Mouse (Mus musculus) MEL (cell line): ENCODE results near the gene Hes1. TPM values are rescaled to one million over a fixed set of nuclear protein-coding genes. Genes with fewer than 3 reads are reported as not detected.

Source experiments
- DNase-seq: peaks from one replicate; pipeline ENCODE4 v3.0.0; 2011; ENCODE audit warnings: low read depth, low spot score
- H3K27ac ChIP-seq: 2 replicates; pipeline ENCODE4 v1.5.1; 2012; ENCODE audit warnings: low read depth, mild to moderate bottlenecking, control low read depth, low read length, moderate library complexity; ENCODE audit not compliant: control insufficient read depth
- H3K27me3 ChIP-seq, 2 experiments: fragments of 150-350 bp in 1 of 2; sonication (generic) in 1 of 2; 2 replicates each; pipeline ENCODE4 v1.6.1; 2012; ENCODE audit warnings: low read length in 2 of 2, mild to moderate bottlenecking in 2 of 2, improper control_type of control experiment in 1 of 2, moderate library complexity in 1 of 2; ENCODE audit not compliant: insufficient read depth in 2 of 2, control insufficient read depth in 1 of 2
- H3K36me3 ChIP-seq, 2 experiments: 2 replicates each; pipeline ENCODE4 v1.6.1; 2012 to 2014; ENCODE audit warnings: low read length in 2 of 2, improper control_type of control experiment in 1 of 2, inconsistent platforms in 1 of 2, mild to moderate bottlenecking in 1 of 2; ENCODE audit not compliant: insufficient read depth in 2 of 2, control insufficient read depth in 1 of 2
- H3K4me1 ChIP-seq, 2 experiments: fragments of 150-350 bp in 1 of 2; sonication (generic) in 1 of 2; 2 replicates each; pipeline ENCODE4 v1.6.1; 2012; ENCODE audit warnings: low read length in 2 of 2, improper control_type of control experiment in 1 of 2, mild to moderate bottlenecking in 1 of 2; ENCODE audit not compliant: insufficient read depth in 2 of 2, control insufficient read depth in 1 of 2
- H3K4me3 ChIP-seq, 2 experiments: fragments of 150-350 bp in 1 of 2; sonication (generic) in 1 of 2; 2 replicates each; pipeline ENCODE4 v1.5.1; 2012; ENCODE audit warnings: low read depth in 2 of 2, low read length in 2 of 2, mild to moderate bottlenecking in 2 of 2, moderate library complexity in 2 of 2, control low read depth in 1 of 2, improper control_type of control experiment in 1 of 2; ENCODE audit not compliant: control insufficient read depth in 1 of 2, insufficient read depth in 1 of 2
- H3K79me2 ChIP-seq: 2 replicates; pipeline ENCODE4 v1.6.1; 2012; ENCODE audit warnings: mild to moderate bottlenecking, low read length, moderate library complexity; ENCODE audit not compliant: control insufficient read depth, poor library complexity, insufficient read depth
- H3K9ac ChIP-seq: 2 replicates; pipeline ENCODE4 v1.6.1; 2012; ENCODE audit warnings: low read depth, mild to moderate bottlenecking, control low read depth, low read length, moderate library complexity; ENCODE audit not compliant: control insufficient read depth, poor library complexity, severe bottlenecking
- H3K9me3 ChIP-seq: fragments of 150-350 bp; sonication (generic); replicated peaks from 2 replicates; pipeline ENCODE4 v1.6.1; 2012; ENCODE audit warnings: mild to moderate bottlenecking, low read length, improper control_type of control experiment, moderate library complexity; ENCODE audit not compliant: insufficient read depth
- BHLHE40 ChIP-seq: IDR thresholded peaks from 2 replicates; pipeline ENCODE4 v1.6.1; 2012; ENCODE audit warnings: low read depth, mild to moderate bottlenecking, inconsistent platforms, low read length, improper control_type of control experiment, borderline replicate concordance
- CHD1 ChIP-seq: IDR thresholded peaks from 2 replicates; pipeline ENCODE4 v1.6.1; 2012; ENCODE audit warnings: low read depth, mild to moderate bottlenecking, inconsistent platforms, low read length, improper control_type of control experiment
- CHD2 ChIP-seq: IDR thresholded peaks from 2 replicates; pipeline ENCODE4 v1.6.1; 2011; ENCODE audit warnings: low read length, improper control_type of control experiment
- CTCF ChIP-seq, 3 experiments: IDR thresholded peaks in 2 of 3; conservative IDR thresholded peaks in 1 of 3; 2 replicates each; pipeline ENCODE4 v1.5.1; 2011 to 2012; ENCODE audit warnings: low read length in 3 of 3, low read depth in 2 of 3, mild to moderate bottlenecking in 2 of 3, improper control_type of control experiment in 1 of 3, inconsistent platforms in 1 of 3, mixed read lengths in 1 of 3, moderate library complexity in 1 of 3; ENCODE audit not compliant: control insufficient read depth in 1 of 3, insufficient read depth in 1 of 3, poor library complexity in 1 of 3, severe bottlenecking in 1 of 3
- ETS1 ChIP-seq: IDR thresholded peaks from 2 replicates; pipeline ENCODE4 v1.6.1; 2012; ENCODE audit warnings: low read depth, mild to moderate bottlenecking, inconsistent platforms, low read length, improper control_type of control experiment, moderate library complexity
- GABPA ChIP-seq: IDR thresholded peaks from 2 replicates; pipeline ENCODE4 v1.6.1; 2012; ENCODE audit warnings: low read depth, mild to moderate bottlenecking, inconsistent platforms, low read length, improper control_type of control experiment, moderate library complexity
- GATA1 ChIP-seq: IDR thresholded peaks from 2 replicates; pipeline ENCODE4 v1.6.1; 2011; ENCODE audit warnings: low read depth, low read length, improper control_type of control experiment
- JUND ChIP-seq: IDR thresholded peaks from 2 replicates; pipeline ENCODE4 v1.6.1; 2011; ENCODE audit warnings: low read depth, mild to moderate bottlenecking, improper control_type of control experiment, low read length
- KAT2A ChIP-seq: conservative IDR thresholded peaks from 2 replicates; pipeline ENCODE4 v1.6.1; 2012; ENCODE audit warnings: low read depth, low read length, improper control_type of control experiment, inconsistent platforms
- MAFK ChIP-seq: IDR thresholded peaks from 2 replicates; pipeline ENCODE4 v1.6.1; 2011; ENCODE audit warnings: low read depth, mild to moderate bottlenecking, low read length, improper control_type of control experiment, borderline replicate concordance
- MAX ChIP-seq: IDR thresholded peaks from 2 replicates; pipeline ENCODE4 v1.6.1; 2011; ENCODE audit warnings: low read length, improper control_type of control experiment
- MAZ ChIP-seq: IDR thresholded peaks from 2 replicates; pipeline ENCODE4 v1.6.1; 2012; ENCODE audit warnings: low read depth, mild to moderate bottlenecking, inconsistent platforms, low read length, improper control_type of control experiment
- MEF2A ChIP-seq: IDR thresholded peaks from 2 replicates; pipeline ENCODE4 v1.6.1; 2014; ENCODE audit warnings: low read depth, mild to moderate bottlenecking, inconsistent platforms, low read length, improper control_type of control experiment; ENCODE audit not compliant: poor library complexity, insufficient replicate concordance, severe bottlenecking; ENCODE audit errors: extremely low read depth
- MXI1 ChIP-seq: IDR thresholded peaks from 2 replicates; pipeline ENCODE4 v1.6.1; 2011; ENCODE audit warnings: mild to moderate bottlenecking, low read depth, low read length, improper control_type of control experiment
- MYB ChIP-seq: IDR thresholded peaks from 2 replicates; pipeline ENCODE4 v1.6.1; 2011; ENCODE audit warnings: mild to moderate bottlenecking, low read depth, low read length, improper control_type of control experiment
- MYC ChIP-seq: IDR thresholded peaks from 2 replicates; pipeline ENCODE4 v1.6.1; 2011; ENCODE audit warnings: low read depth, mild to moderate bottlenecking, low read length, improper control_type of control experiment, moderate library complexity
- NRF1 ChIP-seq: IDR thresholded peaks from 2 replicates; pipeline ENCODE4 v1.6.1; 2014; ENCODE audit warnings: low read depth, mild to moderate bottlenecking, inconsistent platforms, low read length, improper control_type of control experiment, moderate library complexity; ENCODE audit not compliant: poor library complexity, insufficient read depth, severe bottlenecking
- POLR2A ChIP-seq, 2 experiments: IDR thresholded peaks; 2 replicates each; pipeline ENCODE4 v1.6.1; 2011 to 2012; ENCODE audit warnings: low read length in 2 of 2, mild to moderate bottlenecking in 2 of 2, control low read depth in 1 of 2, improper control_type of control experiment in 1 of 2, low read depth in 1 of 2, moderate library complexity in 1 of 2; ENCODE audit not compliant: control insufficient read depth in 1 of 2, insufficient read depth in 1 of 2, poor library complexity in 1 of 2
- POLR2AphosphoS2 ChIP-seq: IDR thresholded peaks from 2 replicates; pipeline ENCODE4 v1.6.1; 2011; ENCODE audit warnings: low read length, improper control_type of control experiment
- POLR2AphosphoS5 ChIP-seq: IDR thresholded peaks from 2 replicates; pipeline ENCODE4 v1.6.1; 2012; ENCODE audit warnings: low read depth, borderline replicate concordance, mild to moderate bottlenecking, inconsistent platforms, low read length, moderate library complexity, mixed read lengths
- RCOR1 ChIP-seq: IDR thresholded peaks from 2 replicates; pipeline ENCODE4 v1.6.1; 2012; ENCODE audit warnings: low read depth, mild to moderate bottlenecking, inconsistent platforms, low read length, improper control_type of control experiment
- SIN3A ChIP-seq: IDR thresholded peaks from 2 replicates; pipeline ENCODE4 v1.6.1; 2012; ENCODE audit warnings: low read length, improper control_type of control experiment, inconsistent platforms
- SMC3 ChIP-seq: IDR thresholded peaks from 2 replicates; pipeline ENCODE4 v1.6.1; 2011; ENCODE audit warnings: low read depth, low read length, improper control_type of control experiment
- TAL1 ChIP-seq: IDR thresholded peaks from 2 replicates; pipeline ENCODE4 v1.6.1; 2012; ENCODE audit warnings: mild to moderate bottlenecking, inconsistent platforms, low read length, moderate library complexity, mixed read lengths
- TBP ChIP-seq: IDR thresholded peaks from 2 replicates; pipeline ENCODE4 v1.8.0; 2011; ENCODE audit warnings: low read depth, low read length, improper control_type of control experiment
- USF1 ChIP-seq: IDR thresholded peaks from 2 replicates; pipeline ENCODE4 v1.6.1; 2014; ENCODE audit warnings: low read depth, mild to moderate bottlenecking, inconsistent platforms, low read length, improper control_type of control experiment, moderate library complexity
- USF2 ChIP-seq, 2 experiments: IDR thresholded peaks; 2 replicates each; pipeline ENCODE4 v1.6.1; 2011 to 2012; ENCODE audit warnings: improper control_type of control experiment in 2 of 2, low read length in 2 of 2, borderline replicate concordance in 1 of 2, inconsistent platforms in 1 of 2, low read depth in 1 of 2, mild to moderate bottlenecking in 1 of 2; ENCODE audit not compliant: insufficient read depth in 1 of 2
- ZC3H11A ChIP-seq: IDR thresholded peaks from 2 replicates; pipeline ENCODE4 v1.6.1; 2012; ENCODE audit warnings: low read depth, mild to moderate bottlenecking, inconsistent platforms, low read length, improper control_type of control experiment
- ZKSCAN1 ChIP-seq: IDR thresholded peaks from 2 replicates; pipeline ENCODE4 v1.6.1; 2012; ENCODE audit warnings: low read depth, mild to moderate bottlenecking, inconsistent platforms, low read length, improper control_type of control experiment, moderate library complexity
- ZMIZ1 ChIP-seq: IDR thresholded peaks from 2 replicates; pipeline ENCODE4 v1.6.1; 2012; ENCODE audit warnings: low read depth, mild to moderate bottlenecking, inconsistent platforms, low read length, improper control_type of control experiment, moderate library complexity
- ZNF384 ChIP-seq: IDR thresholded peaks from 2 replicates; pipeline ENCODE4 v1.6.1; 2012; ENCODE audit warnings: low read depth, mild to moderate bottlenecking, inconsistent platforms, low read length, improper control_type of control experiment
- polyA plus RNA-seq, 2 experiments: library from polyadenylated mRNA; stranded (reverse) in 1 of 2; unstranded in 1 of 2; fragments of >175 nt in 1 of 2; fragments of >200 nt in 1 of 2; gene quantifications; 2 replicates each; pipeline versions ENCODE4 v1.2.1 to v1.2.4; 2012; ENCODE audit warnings: low replicate concordance in 2 of 2, low read depth in 1 of 2; ENCODE audit not compliant: insufficient read length in 2 of 2, insufficient read depth in 1 of 2, missing spikeins in 1 of 2
- total RNA-seq: library from RNA; depleted of rRNA; stranded (reverse); fragments of 300-350 nt; gene quantifications from 2 replicates; pipeline ENCODE4 v1.2.3, GENCODE M21; 2012

Hes1 gene
- total and polyA plus RNA-seq, 3 experiments = 2.3 to 3.0 TPM; not detected in 1

GRCm38 (mm10) chr16:30090200-30090865 is 26.1 kb downstream of the Hes1 start:
- H3K9ac ChIP-seq = no peak overlapping the region
- H3K27me3 ChIP-seq = peaks cover 21 to 24% of the 10 kb centered on the region in 2 experiments
- DNase-seq = no peak
- H3K4me3 ChIP-seq = no peak overlapping the region
- no peaks in the 10 kb centered on the region for H3K9me3 ChIP-seq
- TF ChIP-seq GABPA (no peak), NRF1 (no peak), BHLHE40 (no peak), KAT2A (no peak), MXI1 (no peak), MYC (no peak), MAX (no peak), GATA1 (no peak), USF1 (no peak), CHD2 (no peak), USF2 (IDR thresholded peaks at IDR 0.05; ENCODE audit: borderline replicate concordance in 1 of 2, insufficient read depth in 1 of 2, low read depth in 1 of 2, low read length in 2 of 2) (no peak), TAL1 (no peak), MAFK (no peak), SMC3 (no peak), POLR2AphosphoS2 (no peak), POLR2AphosphoS5 (no peak), ETS1 (no peak), SIN3A (no peak), RCOR1 (no peak)
- no peak overlapping the region for H3K27ac ChIP-seq
- no peaks in the 10 kb centered on the region for H3K36me3 ChIP-seq
- H3K4me1 ChIP-seq = no peaks in the 10 kb centered on the region
- H3K79me2 ChIP-seq = no peaks in the 10 kb centered on the region

GRCm38 (mm10) chr16:30096050-30096449 is 31.9 kb downstream of the Hes1 start:
- TF ChIP-seq CTCF (IDR thresholded peaks at IDR 0.05 in 2 of 3, conservative IDR thresholded peaks at IDR 0.05 in 1 of 3; ENCODE audit: control insufficient read depth in 1 of 3, insufficient read depth in 1 of 3, low read depth in 2 of 3, low read length in 3 of 3, poor library complexity in 1 of 3, severe bottlenecking in 1 of 3) (no peak), CHD1 (no peak), MYB (no peak), JUND (no peak), ZNF384 (no peak), ZKSCAN1 (no peak), MAFK (no peak), BHLHE40 (no peak), POLR2A (IDR thresholded peaks at IDR 0.05; ENCODE audit: control insufficient read depth in 1 of 2, insufficient read depth in 1 of 2, low read depth in 1 of 2, low read length in 2 of 2, poor library complexity in 1 of 2) (no peak), TBP (no peak), RCOR1 (no peak), MAZ (no peak), MYC (no peak), ZMIZ1 (no peak), MEF2A (no peak), CHD2 (no peak), ZC3H11A (no peak)
- Histone ChIP-seq H3K9me3 (no peaks in the 10 kb centered on the region), H3K27me3 (peaks cover 7 to 17% of the 10 kb centered on the region in 2 experiments), H3K36me3 (no peaks in the 10 kb centered on the region), H3K79me2 (no peaks in the 10 kb centered on the region), H3K4me1 (no peaks in the 10 kb centered on the region), H3K9ac (no peak overlapping the region), H3K4me3 (no peak overlapping the region), H3K27ac (no peak overlapping the region)
- DNase-seq = no peak
